Mouse (Mus musculus): ENCODE data around the gene Eif5a. TPM values are rescaled to one million over a fixed set of nuclear protein-coding genes. Genes with fewer than 3 reads are reported as not detected.
A peak's percentile ranks its signal among the peaks of the same experiment; 100 is the strongest.

Eif5a gene
- total RNA-seq, 2 experiments from 2014 or later, result 420 to 449 TPM

- intact Hi-C loops (cut with DNase I), result loop anchor here (2.0 kb wide), 1 partner anchor 71 kb away; no protein-coding TSS in a partner anchor
- peak; percentile 59 to 75 for DNase-seq
Observed at GRCm38 (mm10) chr11:69947337-69948065, 25.7 kb upstream of the Eif5a start.

GRCm38 (mm10) chr11:69945997-69946891, 24.5 kb upstream of the Eif5a start:
- DNase-seq, result peak in 1 of 2 experiments; percentile 22
- intact Hi-C loops (cut with DNase I), result loop anchor here (1.0 kb wide), 1 partner anchor 9 kb away; no protein-coding TSS in a partner anchor

- DNase-seq, result no peak
- intact Hi-C loops (cut with DNase I), result no loop called here
Observed at GRCm38 (mm10) chr11:69945216-69945615, 23.5 kb upstream of the Eif5a start.

GRCm38 (mm10) chr11:69940962-69941361, 19.2 kb upstream of the Eif5a start:
- DNase-seq, result no peak
- intact Hi-C loops (cut with DNase I), result no loop called here

GRCm38 (mm10) chr11:69939731-69940130, 18.0 kb upstream of the Eif5a start:
- no peak for DNase-seq
- intact Hi-C loops (cut with DNase I), result loop anchor here (10.0 kb wide), 1 partner anchor 275 kb away; the partner anchor contains the start of gene Slc16a11

GRCm38 (mm10) chr11:69939181-69939580, 17.4 kb upstream of the Eif5a start:
- intact Hi-C loops (cut with DNase I), result loop anchor here (10.0 kb wide), 1 partner anchor 276 kb away; the partner anchor contains the start of gene Slc16a11
- DNase-seq, result peak in 1 of 2 experiments; percentile 22

GRCm38 (mm10) chr11:69938401-69938979, 16.7 kb upstream of the Eif5a start:
- intact Hi-C loops (cut with DNase I), result loop anchor here (10.0 kb wide), 1 partner anchor 276 kb away; the partner anchor contains the start of gene Slc16a11
- no peak for DNase-seq

- DNase-seq, result peak in 1 of 2 experiments; percentile 24
- intact Hi-C loops (cut with DNase I), result loop anchor here (1.0 to 10.0 kb wide), 2 partner anchors 8 to 277 kb away; partner anchors contain the start of gene Slc16a11
Observed at GRCm38 (mm10) chr11:69937834-69938233, 16.1 kb upstream of the Eif5a start.

- peak; percentile 65 to 69 for DNase-seq
- intact Hi-C loops (cut with DNase I), result loop anchor here (1.0 to 10.0 kb wide), 2 partner anchors 9 to 277 kb away; partner anchors contain the start of gene Slc16a11
Observed at GRCm38 (mm10) chr11:69937385-69937784, 15.6 kb upstream of the Eif5a start.

GRCm38 (mm10) chr11:69936714-69937347, 15.1 kb upstream of the Eif5a start:
- intact Hi-C loops (cut with DNase I), result loop anchor here (1.0 to 10.0 kb wide), 2 partner anchors 9 to 278 kb away; partner anchors contain the start of gene Slc16a11

GRCm38 (mm10) chr11:69936156-69936555, 14.4 kb upstream of the Eif5a start:
- intact Hi-C loops (cut with DNase I), result loop anchor here (10.0 kb wide), 1 partner anchor 279 kb away; the partner anchor contains the start of gene Slc16a11
- DNase-seq, result no peak

More at GRCm38 (mm10) chr11:69936714-69937347, 15.1 kb upstream of the Eif5a start:
- DNase-seq, result no peak

- DNase-seq, result peak; percentile 82 to 85
- intact Hi-C loops (cut with DNase I), result loop anchor here (2.0 to 10.0 kb wide), 2 partner anchors 79 to 279 kb away; partner anchors contain the start of genes Acadvl and Slc16a11
Observed at GRCm38 (mm10) chr11:69935137-69935879, 13.6 kb upstream of the Eif5a start, which contains the start of gene Ybx2. Gene Ybx2, plus strand, starts transcription at chr11:69935796.

- DNase-seq, result no peak
Observed at GRCm38 (mm10) chr11:69934681-69935080, 12.9 kb upstream of the Eif5a start.

GRCm38 (mm10) chr11:69934169-69934568, 12.4 kb upstream of the Eif5a start:
- peak; percentile 95 to 98 for DNase-seq
- intact Hi-C loops (cut with DNase I), result loop anchor here (1.0 to 10.0 kb wide), 3 partner anchors 15 to 281 kb away; partner anchors contain the start of genes Acadvl and Slc16a11

More at GRCm38 (mm10) chr11:69934681-69935080, 12.9 kb upstream of the Eif5a start:
- intact Hi-C loops (cut with DNase I), result loop anchor here (1.0 to 10.0 kb wide), 3 partner anchors 15 to 280 kb away; partner anchors contain the start of genes Acadvl and Slc16a11

- DNase-seq, result no peak
- intact Hi-C loops (cut with DNase I), result loop anchor here (10.0 kb wide), 1 partner anchor 282 kb away; the partner anchor contains the start of gene Slc16a11
Observed at GRCm38 (mm10) chr11:69933066-69933465, 11.3 kb upstream of the Eif5a start.

GRCm38 (mm10) chr11:69932254-69932653, 10.5 kb upstream of the Eif5a start:
- intact Hi-C loops (cut with DNase I), result loop anchor here (10.0 kb wide), 1 partner anchor 283 kb away; the partner anchor contains the start of gene Slc16a11
- DNase-seq, result no peak

- no peak for DNase-seq
- intact Hi-C loops (cut with DNase I), result loop anchor here (10.0 kb wide), 1 partner anchor 283 kb away; the partner anchor contains the start of gene Slc16a11
Observed at GRCm38 (mm10) chr11:69931769-69932168, 10.0 kb upstream of the Eif5a start.

GRCm38 (mm10) chr11:69930967-69931537, 9.3 kb upstream of the Eif5a start:
- intact Hi-C loops (cut with DNase I), result loop anchor here (10.0 kb wide), 1 partner anchor 284 kb away; the partner anchor contains the start of gene Slc16a11
- no peak for DNase-seq
